Mouse (Mus musculus): ENCODE results near the gene Gse1. TPM values are rescaled to one million over a fixed set of nuclear protein-coding genes. Genes with fewer than 3 reads are reported as not detected.

The Gse1 gene
- polyA plus RNA-seq, 1 experiment from 2014 or later = 23.9 TPM

DNA sequence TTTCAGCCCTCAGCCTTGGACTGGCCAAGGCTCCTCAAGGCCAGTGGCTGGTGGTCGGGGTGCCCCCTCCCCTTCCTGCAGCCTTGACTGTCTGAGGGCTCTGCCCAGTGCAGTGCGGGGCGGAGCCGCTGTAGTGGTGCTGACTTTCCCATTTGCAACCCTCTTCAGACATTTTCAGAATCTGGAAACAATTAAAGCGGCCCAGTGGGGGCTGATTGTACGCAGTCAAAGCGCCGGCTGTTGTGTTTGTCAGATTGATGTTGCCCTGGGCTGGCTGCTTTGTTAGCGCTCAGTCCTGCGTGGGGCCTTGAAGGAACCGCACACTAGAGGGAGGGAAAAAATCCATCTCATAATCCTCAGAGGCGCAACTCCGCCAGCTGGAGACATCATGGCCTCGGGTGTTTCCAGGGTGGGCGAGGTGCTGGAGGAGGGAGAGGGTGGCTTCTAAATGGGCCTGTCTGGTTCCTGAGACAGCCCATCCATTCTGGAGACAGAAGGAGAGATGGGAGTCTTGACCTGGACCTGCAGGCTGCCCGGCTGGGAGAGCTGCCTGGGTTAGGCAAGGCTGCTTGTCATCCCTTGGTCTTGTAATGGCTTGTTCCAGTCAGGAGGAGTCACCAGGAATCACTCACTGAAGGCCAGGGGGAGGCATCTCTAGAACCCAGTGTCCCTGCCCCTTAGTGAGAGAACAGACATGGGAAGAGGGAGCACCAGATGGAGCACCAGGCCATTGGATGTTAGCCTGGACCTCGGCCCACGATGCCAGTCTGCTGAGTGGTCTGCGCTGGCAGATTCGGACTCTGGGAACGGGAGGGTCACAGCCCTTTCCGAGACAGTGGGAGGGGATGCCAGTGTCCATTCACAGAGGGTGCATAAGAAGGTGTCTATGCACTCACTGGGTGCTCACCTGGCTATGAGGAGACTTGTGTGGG, 70.6 kb downstream of the Gse1 start:
- DNase-seq (ENCODE audit: low spot score) (peak; percentile 67), ATAC-seq (ENCODE audit: low FRiP score) (peak; percentile 32; the same call in 1 of the 2 replicates)
- H3K27me3 ChIP-seq (ENCODE audit: control insufficient read depth, insufficient read depth, low read length) = no peaks in the 10 kb centered on the region
- H3K9ac ChIP-seq = 0 out of 2 replicates have a peak overlapping the region, but pooled peaks have one; percentile 6
- peaks cover 74% of the 10 kb centered on the region for H3K4me1 ChIP-seq (replicated peaks; ENCODE audit: control insufficient read depth, insufficient read depth, low read length)
- peak overlapping the region; percentile 82 for H3K27ac ChIP-seq
- no peaks in the 10 kb centered on the region for H3K9me3 ChIP-seq (ENCODE audit: control insufficient read depth, low read length)
- WGBS = 29% methylated on average over 22 of the region's 22 CpGs
- H3K4me3 ChIP-seq (replicated peaks; ENCODE audit: low read length) = no peak overlapping the region
- no peaks in the 10 kb centered on the region for H3K36me3 ChIP-seq (replicated peaks; ENCODE audit: control insufficient read depth, insufficient read depth)
- H3K4me2 ChIP-seq (replicated peaks) = peak overlapping the region; percentile 6; the same call in 1 of the 2 replicates

DNA sequence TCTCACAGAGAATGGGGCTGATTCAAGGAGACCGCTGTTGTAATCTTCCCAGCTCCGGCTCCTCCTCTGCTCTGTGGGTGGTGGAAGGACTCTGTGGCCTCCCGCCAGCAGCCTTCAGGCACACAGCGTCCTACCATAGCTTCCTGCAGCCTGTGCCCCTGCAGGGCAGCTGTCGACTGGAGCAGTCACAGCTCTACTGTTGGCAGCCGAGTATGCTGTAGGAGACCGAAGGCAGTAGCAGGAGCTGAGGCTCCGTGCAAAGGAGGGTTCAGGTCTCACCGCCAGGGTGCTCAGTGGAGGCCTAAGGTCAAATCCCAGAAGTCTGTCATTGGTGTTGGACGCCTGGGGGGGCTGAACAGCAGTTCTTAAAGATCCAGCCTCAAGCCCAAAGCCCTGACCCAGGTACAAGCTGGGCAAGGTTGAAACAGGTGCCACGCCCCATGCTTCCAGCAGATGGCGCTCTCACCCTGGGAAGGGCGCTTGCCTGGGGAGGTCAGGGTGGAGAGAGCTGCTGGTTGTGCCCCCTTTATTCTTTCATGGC, 72.4 kb downstream of the Gse1 start:
- H3K36me3 ChIP-seq (replicated peaks; ENCODE audit: control insufficient read depth, insufficient read depth) = no peaks in the 10 kb centered on the region
- peak; percentile 74 for DNase-seq (ENCODE audit: low spot score)
- no peaks in the 10 kb centered on the region for H3K27me3 ChIP-seq (ENCODE audit: control insufficient read depth, insufficient read depth, low read length)
- no peak overlapping the region for H3K9ac ChIP-seq
- H3K27ac ChIP-seq = no peak overlapping the region
- peaks cover 66% of the 10 kb centered on the region for H3K4me1 ChIP-seq (replicated peaks; ENCODE audit: control insufficient read depth, insufficient read depth, low read length)
- peak; percentile 39; the same call in 1 of the 2 replicates for ATAC-seq (ENCODE audit: low FRiP score)
- no peak overlapping the region for H3K4me3 ChIP-seq (replicated peaks; ENCODE audit: low read length)
- H3K9me3 ChIP-seq (ENCODE audit: control insufficient read depth, low read length) = no peaks in the 10 kb centered on the region
- 5% methylated on average over 13 of the region's 13 CpGs for WGBS
- H3K4me2 ChIP-seq (replicated peaks) = no peak overlapping the region; the same call in 1 of the 2 replicates

DNA sequence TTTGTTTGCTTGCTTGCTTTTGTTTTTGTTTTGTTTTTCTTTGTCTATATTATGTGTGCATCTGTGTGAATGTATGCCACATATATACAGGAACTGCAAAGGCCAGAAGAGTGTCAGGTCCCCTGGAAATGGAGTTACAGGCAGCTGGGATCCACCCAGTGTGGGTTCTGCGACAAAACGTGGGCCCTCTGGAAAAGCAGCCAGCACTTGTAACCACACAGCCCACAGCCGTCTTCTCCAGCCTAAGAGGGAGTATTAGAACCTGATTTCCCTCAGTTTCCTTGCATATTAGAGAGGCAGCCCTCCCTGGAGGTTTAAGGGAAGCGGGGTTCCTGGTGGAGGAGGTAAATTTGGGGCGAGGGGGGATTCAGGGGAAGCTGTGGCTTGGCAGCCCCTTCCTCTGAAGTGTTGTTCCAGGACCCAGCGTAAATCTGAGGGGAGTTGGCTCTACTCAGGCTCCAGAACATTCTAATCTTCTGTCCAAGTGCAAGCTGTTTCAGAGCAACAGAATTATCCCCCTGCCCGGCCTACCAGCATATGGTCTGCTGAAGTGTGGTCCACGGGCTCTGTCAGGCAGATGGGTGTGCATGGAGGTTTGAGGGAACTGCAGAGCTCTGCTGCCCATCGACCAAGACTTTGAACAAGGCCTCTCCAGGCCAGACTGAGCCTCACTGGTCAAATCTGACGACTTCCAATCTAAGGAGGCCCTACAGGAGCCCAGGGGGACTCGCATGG, 74.9 kb downstream of the Gse1 start:
- ATAC-seq (ENCODE audit: low FRiP score) (no peak), DNase-seq (ENCODE audit: low spot score) (no peak)
- no peaks in the 10 kb centered on the region for H3K36me3 ChIP-seq (replicated peaks; ENCODE audit: control insufficient read depth, insufficient read depth)
- no peak overlapping the region for H3K4me3 ChIP-seq (replicated peaks; ENCODE audit: low read length)
- no peak overlapping the region for H3K4me2 ChIP-seq (replicated peaks)
- peaks cover 58% of the 10 kb centered on the region for H3K4me1 ChIP-seq (replicated peaks; ENCODE audit: control insufficient read depth, insufficient read depth, low read length)
- H3K27me3 ChIP-seq (ENCODE audit: control insufficient read depth, insufficient read depth, low read length) = no peaks in the 10 kb centered on the region
- no peaks in the 10 kb centered on the region for H3K9me3 ChIP-seq (ENCODE audit: control insufficient read depth, low read length)
- peak overlapping the region; percentile 70; the same call in 1 of the 2 replicates for H3K27ac ChIP-seq
- 65% methylated on average over 11 of the region's 11 CpGs for WGBS
- no peak overlapping the region for H3K9ac ChIP-seq

DNA sequence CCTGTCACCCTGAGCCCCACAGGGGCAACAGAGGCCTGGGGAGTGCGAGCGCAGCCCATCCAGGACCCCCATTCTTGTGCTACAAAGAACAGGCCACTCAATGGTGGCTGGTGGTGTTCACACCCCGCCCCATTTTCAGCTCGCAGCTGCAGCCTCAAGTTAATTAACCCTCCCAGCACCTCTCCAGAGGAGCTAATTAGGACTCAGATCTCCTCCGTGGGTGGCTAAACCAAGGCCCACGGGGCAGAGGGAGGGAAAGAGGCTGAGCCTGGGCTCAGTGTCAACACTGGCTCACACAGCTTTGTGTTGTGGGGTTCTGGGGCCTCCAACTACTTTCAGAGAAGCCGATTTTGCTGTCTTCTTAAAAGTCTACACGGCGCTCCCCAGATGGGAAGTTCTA, 75.8 kb downstream of the Gse1 start:
- H3K4me1 ChIP-seq (replicated peaks; ENCODE audit: control insufficient read depth, insufficient read depth, low read length) = peaks cover 58% of the 10 kb centered on the region
- no peak for DNase-seq (ENCODE audit: low spot score)

DNA sequence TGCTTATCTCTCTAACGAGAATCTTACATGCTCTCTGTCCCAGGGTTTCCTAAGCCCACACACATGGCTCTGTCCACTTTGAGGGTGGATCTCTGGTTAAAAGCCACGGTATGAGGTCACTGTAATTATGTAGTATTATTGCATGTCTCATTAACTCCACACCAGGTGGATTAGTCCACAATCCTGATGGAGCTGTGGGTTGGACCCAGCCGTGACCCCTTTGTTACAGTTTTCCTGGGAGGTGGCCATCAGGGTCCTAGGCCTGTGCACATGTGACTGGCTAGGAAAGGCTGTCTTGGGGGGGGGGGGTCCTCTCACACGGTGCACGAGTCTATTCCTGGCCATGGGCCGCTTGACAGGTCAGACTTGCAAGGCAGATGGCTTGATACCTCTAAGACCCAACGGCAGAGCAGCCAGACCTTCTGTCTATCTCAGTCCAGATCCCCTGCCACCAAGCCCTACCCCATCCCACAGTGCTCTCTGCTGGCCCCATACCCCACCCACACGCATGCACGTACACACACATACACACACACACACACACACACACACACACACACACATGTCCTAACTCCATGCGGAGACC, 77.6 kb downstream of the Gse1 start:
- ATAC-seq (ENCODE audit: low FRiP score) (no peak), DNase-seq (ENCODE audit: low spot score) (no peak)
- H3K36me3 ChIP-seq (replicated peaks; ENCODE audit: control insufficient read depth, insufficient read depth) = no peaks in the 10 kb centered on the region
- WGBS = 77% methylated on average over 10 of the region's 10 CpGs
- no peaks in the 10 kb centered on the region for H3K9me3 ChIP-seq (ENCODE audit: control insufficient read depth, low read length)
- H3K27ac ChIP-seq = no peak overlapping the region
- H3K4me1 ChIP-seq (replicated peaks; ENCODE audit: control insufficient read depth, insufficient read depth, low read length) = peaks cover 50% of the 10 kb centered on the region
- H3K27me3 ChIP-seq (ENCODE audit: control insufficient read depth, insufficient read depth, low read length) = no peaks in the 10 kb centered on the region
- no peak overlapping the region for H3K9ac ChIP-seq
- H3K4me2 ChIP-seq (replicated peaks) = no peak overlapping the region
- H3K4me3 ChIP-seq (replicated peaks; ENCODE audit: low read length) = no peak overlapping the region

More for the DNA sequence above, 75.8 kb downstream of the Gse1 start:
- no peak for ATAC-seq (ENCODE audit: low FRiP score)
- peak overlapping the region; percentile 70 for H3K27ac ChIP-seq
- 17% methylated on average over 9 of the region's 9 CpGs for WGBS
- H3K9me3 ChIP-seq (ENCODE audit: control insufficient read depth, low read length) = no peaks in the 10 kb centered on the region
- H3K9ac ChIP-seq = no peak overlapping the region
- no peaks in the 10 kb centered on the region for H3K36me3 ChIP-seq (replicated peaks; ENCODE audit: control insufficient read depth, insufficient read depth)
- H3K4me2 ChIP-seq (replicated peaks) = no peak overlapping the region
- H3K4me3 ChIP-seq (replicated peaks; ENCODE audit: low read length) = no peak overlapping the region
- no peaks in the 10 kb centered on the region for H3K27me3 ChIP-seq (ENCODE audit: control insufficient read depth, insufficient read depth, low read length)

DNA sequence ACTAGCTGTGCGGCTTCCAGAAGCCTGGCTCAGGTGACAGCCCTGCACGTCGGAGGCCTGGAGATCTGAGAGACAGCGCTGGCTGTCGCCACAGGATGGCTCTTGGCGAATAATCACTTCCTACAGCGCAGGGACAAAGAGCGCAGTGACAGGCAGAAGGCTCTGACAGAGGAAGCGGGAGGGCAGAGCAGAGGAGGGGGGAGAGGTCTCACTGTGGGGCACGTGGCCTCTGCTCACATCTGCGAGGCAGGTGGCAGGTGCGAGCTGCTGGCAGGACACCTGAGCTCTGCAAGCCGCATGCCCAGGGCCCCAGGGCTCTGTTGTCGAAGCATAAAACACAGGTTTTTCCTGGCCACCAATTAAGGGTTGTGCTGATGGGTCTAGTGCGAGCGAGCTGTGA, 78.8 kb downstream of the Gse1 start:
- H3K27ac ChIP-seq = peak overlapping the region; percentile 72
- no peaks in the 10 kb centered on the region for H3K27me3 ChIP-seq (ENCODE audit: control insufficient read depth, insufficient read depth, low read length)
- 0 out of 2 replicates have a peak overlapping the region, but pooled peaks have one; percentile 35 for H3K9ac ChIP-seq
- no peaks in the 10 kb centered on the region for H3K9me3 ChIP-seq (ENCODE audit: control insufficient read depth, low read length)
- H3K36me3 ChIP-seq (replicated peaks; ENCODE audit: control insufficient read depth, insufficient read depth) = no peaks in the 10 kb centered on the region
- no peak overlapping the region for H3K4me3 ChIP-seq (replicated peaks; ENCODE audit: low read length)
- peak; percentile 67 for DNase-seq (ENCODE audit: low spot score)
- H3K4me1 ChIP-seq (replicated peaks; ENCODE audit: control insufficient read depth, insufficient read depth, low read length) = peaks cover 45% of the 10 kb centered on the region
- WGBS = 4% methylated on average over 16 of the region's 16 CpGs
- H3K4me2 ChIP-seq (replicated peaks) = 0 out of 2 replicates have a peak overlapping the region, but pooled peaks have one; percentile 5
- ATAC-seq (ENCODE audit: low FRiP score) = peak; percentile 52

DNA sequence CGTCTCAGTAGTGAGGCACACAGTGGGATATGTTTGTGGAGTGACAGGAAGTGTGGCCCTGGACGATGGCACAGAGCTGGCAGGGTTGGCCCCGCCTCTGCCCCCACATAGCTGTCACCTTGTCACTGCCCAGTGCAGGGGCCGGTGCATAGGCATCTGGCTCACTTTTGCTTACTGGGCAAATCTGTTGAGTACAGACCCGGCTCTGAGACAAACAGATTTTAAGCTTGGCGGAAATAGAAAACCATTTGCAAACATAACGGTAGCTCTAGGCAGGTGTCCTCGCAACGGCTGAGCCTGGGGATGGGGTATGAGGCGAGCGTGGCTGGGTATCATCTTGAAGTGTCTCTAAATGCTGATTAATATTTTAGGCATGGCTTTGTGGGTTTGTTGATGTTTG, 79.3 kb downstream of the Gse1 start:
- Histone ChIP-seq H3K27me3 (ENCODE audit: control insufficient read depth, insufficient read depth, low read length) (no peaks in the 10 kb centered on the region), H3K4me2 (replicated peaks) (no peak overlapping the region), H3K4me3 (replicated peaks; ENCODE audit: low read length) (no peak overlapping the region), H3K27ac (peak overlapping the region; percentile 72), H3K9ac (no peak overlapping the region), H3K36me3 (replicated peaks; ENCODE audit: control insufficient read depth, insufficient read depth) (no peaks in the 10 kb centered on the region), H3K9me3 (ENCODE audit: control insufficient read depth, low read length) (no peaks in the 10 kb centered on the region), H3K4me1 (replicated peaks; ENCODE audit: control insufficient read depth, insufficient read depth, low read length) (peaks cover 45% of the 10 kb centered on the region)
- DNase-seq (ENCODE audit: low spot score) = no peak
- WGBS = 29% methylated on average over 11 of the region's 11 CpGs
- no peak; the same call in 1 of the 2 replicates for ATAC-seq (ENCODE audit: low FRiP score)

DNA sequence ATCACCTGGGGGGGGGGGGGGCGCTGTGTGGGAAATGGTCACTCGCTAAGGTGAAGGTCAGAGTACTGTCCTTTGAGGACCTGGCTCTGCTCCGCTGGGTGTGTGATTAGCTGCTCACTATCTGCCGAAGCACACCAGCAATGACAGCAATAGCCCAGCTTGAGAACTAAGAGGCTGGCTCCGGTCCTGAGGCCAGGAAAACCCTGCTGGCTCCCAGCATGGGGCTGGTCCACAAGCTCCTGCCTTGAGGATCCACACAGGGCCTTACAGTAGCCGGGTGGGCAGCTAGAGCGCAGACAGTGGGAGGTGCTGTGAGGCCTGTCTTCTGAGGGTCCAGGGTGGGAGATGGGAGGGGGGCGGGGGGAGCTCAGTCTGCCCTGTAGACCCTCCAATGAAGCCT, 79.9 kb downstream of the Gse1 start:
- H3K36me3 ChIP-seq (replicated peaks; ENCODE audit: control insufficient read depth, insufficient read depth) = no peaks in the 10 kb centered on the region
- H3K4me2 ChIP-seq (replicated peaks) = no peak overlapping the region
- H3K9ac ChIP-seq = no peak overlapping the region
- DNase-seq (ENCODE audit: low spot score) (no peak), ATAC-seq (ENCODE audit: low FRiP score) (no peak)
- H3K27me3 ChIP-seq (ENCODE audit: control insufficient read depth, insufficient read depth, low read length) = no peaks in the 10 kb centered on the region
- H3K4me1 ChIP-seq (replicated peaks; ENCODE audit: control insufficient read depth, insufficient read depth, low read length) = peaks cover 45% of the 10 kb centered on the region
- peak overlapping the region; percentile 72 for H3K27ac ChIP-seq
- no peak overlapping the region for H3K4me3 ChIP-seq (replicated peaks; ENCODE audit: low read length)
- 37% methylated on average over 8 of the region's 8 CpGs for WGBS
- H3K9me3 ChIP-seq (ENCODE audit: control insufficient read depth, low read length) = no peaks in the 10 kb centered on the region
